Mouse (Mus musculus) limb, embryonic 12.5 days (tissue): ENCODE results near the gene Ola1. TPM values are rescaled to one million over a fixed set of nuclear protein-coding genes. Genes with fewer than 3 reads are reported as not detected.

ENCODE experiments used
- ATAC-seq: fragments of 200-750 bp; cut with Nextera tagmentation; 2 replicates; pipeline ENCODE4 v1.8.0; 2017; ENCODE audit warnings: low read depth, moderate TSS enrichment; ENCODE audit not compliant: insufficient number of reproducible peaks, insufficient read depth, low FRiP score, low TSS enrichment
- H3K27ac ChIP-seq: fragments of 300-500 bp; sonication (generic); 2 replicates; pipeline ENCODE4 v1.5.1; 2016; ENCODE audit warnings: mild to moderate bottlenecking, moderate library complexity
- H3K27me3 ChIP-seq: fragments of 300-500 bp; sonication (generic); 2 replicates; pipeline ENCODE4 v1.6.1; 2016; ENCODE audit warnings: mild to moderate bottlenecking, moderate library complexity
- H3K36me3 ChIP-seq: fragments of 300-500 bp; sonication (generic); 2 replicates; pipeline ENCODE4 v1.6.1; 2016; ENCODE audit warnings: mild to moderate bottlenecking, moderate library complexity
- H3K4me1 ChIP-seq: fragments of 300-500 bp; sonication (generic); replicated peaks from 2 replicates; pipeline ENCODE4 v1.6.1; 2016
- H3K4me2 ChIP-seq: fragments of 300-500 bp; sonication (generic); 2 replicates; pipeline ENCODE4 v1.6.1; 2016; ENCODE audit warnings: mild to moderate bottlenecking, moderate library complexity
- H3K4me3 ChIP-seq: fragments of 300-500 bp; sonication (generic); replicated peaks from 2 replicates; pipeline ENCODE4 v1.5.1; 2016; ENCODE audit warnings: mild to moderate bottlenecking
- H3K9ac ChIP-seq: fragments of 300-500 bp; sonication (generic); replicated peaks from 2 replicates; pipeline ENCODE4 v1.6.1; 2016; ENCODE audit warnings: mild to moderate bottlenecking, moderate library complexity
- H3K9me3 ChIP-seq: fragments of 300-500 bp; sonication (generic); 2 replicates; pipeline ENCODE4 v1.6.1; 2016; ENCODE audit warnings: mild to moderate bottlenecking, moderate library complexity
- WGBS: fragments of 180-500 bp; shearing (Covaris S2); methylation state at CpG from one replicate; pipeline ENCODE4 v1.1.7; 2016; 5-methylcytosine and 5-hydroxymethylcytosine counted together
- polyA plus RNA-seq: library from polyadenylated mRNA; unstranded; fragments of >200 nt; fragmentation: Nextera tagmentation; extraction: Ambion mirVana; gene quantifications from 2 replicates; pipeline ENCODE4 v1.2.1, GENCODE M21; 2016

Ola1 gene
- polyA plus RNA-seq, 1 experiment from 2014 or later: 121 TPM

DNA sequence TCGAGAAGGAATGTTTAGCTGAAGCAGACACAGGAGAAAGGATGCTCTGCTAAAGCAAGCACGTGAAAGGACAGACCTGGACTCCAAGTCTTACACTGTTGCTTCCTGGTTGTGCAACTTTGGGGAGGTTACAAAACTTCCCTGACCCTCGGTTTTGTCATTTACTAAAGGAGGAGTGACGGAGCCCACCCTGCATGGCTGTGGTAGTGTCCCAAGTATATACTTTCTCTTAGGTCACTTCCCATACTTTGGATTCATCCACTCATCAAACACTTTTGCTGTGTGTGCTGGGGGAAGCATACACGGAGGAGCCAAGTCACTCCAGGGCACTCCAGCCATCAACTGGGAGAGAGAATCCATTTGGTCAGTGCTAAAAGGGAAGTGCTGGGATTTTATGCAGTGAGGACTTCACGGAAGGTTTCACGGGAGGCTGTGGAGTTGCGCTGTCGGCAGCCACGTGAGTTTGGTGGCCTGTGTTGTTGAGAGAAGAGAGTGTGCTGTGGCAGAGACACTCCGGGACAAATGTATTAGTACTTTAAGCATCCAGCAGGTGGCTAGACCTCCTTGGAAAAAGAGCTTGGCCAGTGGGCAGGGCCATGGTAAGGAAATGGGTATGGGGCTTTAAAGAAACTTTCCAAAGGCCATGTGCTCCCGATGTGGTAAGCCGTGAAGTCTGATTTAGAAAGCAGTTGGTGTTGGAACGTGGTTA is 154.7 kb downstream of the Ola1 start:
- Histone ChIP-seq H3K9me3 (no peaks in the 10 kb centered on the region), H3K36me3 (no peaks in the 10 kb centered on the region), H3K4me3 (no peak overlapping the region), H3K4me2 (no peak overlapping the region), H3K9ac (no peak overlapping the region), H3K4me1 (peaks cover 14% of the 10 kb centered on the region; the same call in 1 of the 2 replicates), H3K27me3 (no peaks in the 10 kb centered on the region), H3K27ac (no peak overlapping the region)
- WGBS: 75% methylated on average over 14 of the region's 14 CpGs
- ATAC-seq: no peak

DNA sequence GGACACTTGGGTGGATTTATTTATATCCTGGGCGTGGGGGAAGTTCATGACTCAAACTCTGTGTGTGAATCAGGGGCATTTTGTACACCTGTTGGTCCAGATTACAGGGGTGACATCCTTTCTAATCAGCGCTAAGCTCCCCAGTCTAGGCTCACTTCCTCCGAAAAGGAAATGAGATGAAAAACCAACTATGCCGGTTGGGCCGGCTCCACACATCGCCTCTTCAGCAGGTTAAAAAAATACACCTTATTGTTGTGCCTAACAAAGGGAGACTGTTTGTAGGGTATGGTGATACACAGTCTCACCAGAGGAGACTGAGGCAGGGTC is 158.5 kb downstream of the Ola1 start:
- Histone ChIP-seq H3K9ac (no peak overlapping the region), H3K36me3 (no peaks in the 10 kb centered on the region), H3K4me3 (no peak overlapping the region), H3K27ac (no peak overlapping the region), H3K9me3 (no peaks in the 10 kb centered on the region), H3K4me1 (0 out of 2 replicates have a peak, but pooled peaks cover 4% of the 10 kb centered on the region), H3K27me3 (no peaks in the 10 kb centered on the region), H3K4me2 (no peak overlapping the region)
- WGBS: 68% methylated on average over 6 of the region's 6 CpGs
- no peak for ATAC-seq

DNA sequence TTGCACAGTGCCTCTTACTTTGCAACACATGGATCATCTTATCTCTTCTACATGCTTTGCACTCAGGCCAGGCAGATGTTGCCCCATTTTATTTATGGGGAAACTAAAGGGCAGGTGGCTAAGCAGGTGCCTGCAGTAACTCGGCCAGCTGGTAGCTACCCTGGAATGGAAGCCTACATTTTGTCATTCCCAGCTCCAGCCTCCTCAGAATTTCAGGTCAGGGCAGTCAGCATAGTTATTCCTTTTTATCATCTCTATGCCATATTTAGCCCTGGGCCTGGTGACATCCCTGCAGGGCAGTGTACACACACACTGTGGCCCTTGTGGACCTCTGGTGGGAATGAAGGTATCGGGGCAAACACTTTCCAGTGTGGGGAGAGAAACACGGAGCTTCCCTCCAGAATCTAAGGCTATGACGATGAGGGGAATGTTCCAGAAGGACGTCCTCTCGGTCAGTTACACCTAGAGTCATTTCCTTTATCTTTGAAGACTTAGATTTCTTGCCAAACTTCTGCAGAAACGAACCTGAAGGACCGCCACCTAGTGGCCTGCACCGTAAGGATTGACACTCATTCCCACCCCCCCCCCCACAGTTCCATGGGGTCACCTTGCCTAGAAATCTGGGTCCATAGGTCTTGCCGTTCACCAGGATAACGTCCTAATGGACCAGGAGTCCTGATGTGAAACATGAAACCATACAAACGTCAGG is 159.0 kb downstream of the Ola1 start:
- no peak overlapping the region for H3K4me2 ChIP-seq
- no peak overlapping the region for H3K27ac ChIP-seq
- no peak overlapping the region for H3K4me3 ChIP-seq
- H3K9ac ChIP-seq: no peak overlapping the region
- 0 out of 2 replicates have a peak, but pooled peaks cover 4% of the 10 kb centered on the region for H3K4me1 ChIP-seq
- ATAC-seq: no peak
- WGBS: 29% methylated on average over 12 of the region's 12 CpGs
- H3K36me3 ChIP-seq: no peaks in the 10 kb centered on the region
- H3K27me3 ChIP-seq: no peaks in the 10 kb centered on the region
- 0 out of 2 replicates have a peak, but pooled peaks cover 2% of the 10 kb centered on the region for H3K9me3 ChIP-seq

DNA sequence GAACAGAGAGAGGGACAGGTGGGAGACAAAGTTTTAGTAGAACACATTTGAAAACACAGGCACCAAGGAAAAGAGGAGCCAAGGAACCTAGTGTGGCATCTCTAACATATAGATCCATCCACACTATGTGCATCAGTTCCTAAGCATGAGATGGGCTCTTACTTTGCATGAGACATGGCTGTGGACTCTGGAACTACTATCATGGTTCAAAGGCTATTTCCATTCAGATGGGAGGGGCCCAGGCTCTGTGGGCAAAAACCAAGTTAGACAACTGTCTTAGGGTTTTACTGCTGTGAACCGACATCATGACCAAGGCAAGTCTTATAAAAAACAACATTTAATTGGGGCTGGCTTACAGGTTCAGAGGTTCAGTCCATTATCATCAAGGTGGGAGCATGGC is 160.4 kb downstream of the Ola1 start:
- WGBS: 70% methylated on average over 1 of the region's 1 CpGs
- no peaks in the 10 kb centered on the region for H3K27me3 ChIP-seq
- no peak overlapping the region for H3K4me2 ChIP-seq
- H3K27ac ChIP-seq: no peak overlapping the region
- no peaks in the 10 kb centered on the region for H3K36me3 ChIP-seq
- no peak overlapping the region for H3K4me3 ChIP-seq
- peaks cover 5% of the 10 kb centered on the region; the same call in 1 of the 2 replicates for H3K9me3 ChIP-seq
- H3K4me1 ChIP-seq: 0 out of 2 replicates have a peak, but pooled peaks cover 4% of the 10 kb centered on the region
- no peak for ATAC-seq
- H3K9ac ChIP-seq: no peak overlapping the region

DNA sequence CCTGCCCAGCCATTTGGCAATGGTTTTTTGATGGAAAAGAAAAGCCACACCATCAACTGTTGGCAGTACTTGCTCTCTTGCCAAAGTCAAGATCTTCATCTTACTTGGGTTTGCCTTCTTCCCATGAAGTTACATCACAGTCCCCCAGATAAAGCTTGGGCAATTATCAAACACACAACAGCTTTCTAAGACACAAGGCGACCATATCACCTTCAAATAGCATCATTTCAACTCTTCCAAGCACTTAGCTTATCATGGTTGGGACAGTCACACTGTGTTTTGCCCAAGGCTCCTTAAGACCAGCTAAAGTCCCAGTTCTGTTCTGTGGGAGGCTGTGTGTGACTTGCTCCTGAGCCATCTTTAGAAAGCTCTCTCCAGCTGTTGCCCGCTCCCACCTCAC is 161.1 kb downstream of the Ola1 start:
- no peak overlapping the region for H3K4me3 ChIP-seq
- 90% methylated on average over 2 of the region's 2 CpGs for WGBS
- no peak for ATAC-seq
- H3K27me3 ChIP-seq: no peaks in the 10 kb centered on the region
- H3K36me3 ChIP-seq: no peaks in the 10 kb centered on the region
- peaks cover 12% of the 10 kb centered on the region; the same call in 1 of the 2 replicates for H3K9me3 ChIP-seq
- H3K4me1 ChIP-seq: 0 out of 2 replicates have a peak, but pooled peaks cover 4% of the 10 kb centered on the region
- no peak overlapping the region for H3K9ac ChIP-seq
- no peak overlapping the region for H3K27ac ChIP-seq
- no peak overlapping the region for H3K4me2 ChIP-seq

DNA sequence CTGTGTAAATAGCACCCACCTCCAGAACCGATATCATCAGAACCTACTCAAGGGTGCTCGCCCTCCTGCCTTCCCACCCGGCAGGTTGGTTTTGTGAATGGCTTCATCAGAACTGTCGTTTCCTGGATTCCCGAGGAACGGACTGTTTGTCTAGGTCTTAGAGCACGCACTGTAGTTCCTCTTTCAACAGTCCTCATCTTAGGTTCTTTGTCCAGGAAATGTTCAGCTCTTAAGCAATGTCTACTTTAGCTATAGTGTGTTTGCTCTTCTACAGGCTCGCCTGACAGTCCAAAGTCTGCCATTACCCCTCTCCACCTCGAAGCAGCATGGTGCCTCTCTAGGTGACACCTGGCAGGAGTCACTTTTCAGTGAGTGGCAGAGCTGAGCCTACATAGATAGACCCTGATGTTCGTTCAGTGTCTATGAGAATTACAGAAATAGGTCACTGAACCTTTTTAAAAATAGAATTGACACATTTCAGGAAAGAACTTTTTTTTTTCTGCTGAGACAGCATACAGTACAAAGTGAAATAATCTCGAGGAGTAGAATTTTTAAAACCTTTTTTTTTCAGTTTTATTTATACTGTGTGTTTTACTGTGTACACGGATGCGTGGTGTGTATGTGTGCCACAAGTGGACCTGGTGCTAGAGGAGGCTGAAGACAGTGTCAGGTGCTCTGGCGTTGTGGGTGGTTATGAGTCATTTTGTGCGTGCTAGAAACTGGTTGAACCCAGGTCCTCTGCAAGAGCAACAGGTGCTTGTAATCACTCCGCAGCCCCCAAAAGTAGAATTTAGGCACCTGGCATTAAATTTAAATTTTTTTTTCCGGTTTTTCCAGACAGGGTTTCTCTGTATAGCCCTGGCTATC is 162.4 kb downstream of the Ola1 start:
- no peaks in the 10 kb centered on the region for H3K27me3 ChIP-seq
- WGBS: 85% methylated on average over 17 of the region's 17 CpGs
- no peaks in the 10 kb centered on the region for H3K36me3 ChIP-seq
- ATAC-seq: no peak
- peaks cover 13% of the 10 kb centered on the region; the same call in 1 of the 2 replicates for H3K9me3 ChIP-seq
- no peak overlapping the region for H3K4me3 ChIP-seq
- no peak overlapping the region for H3K27ac ChIP-seq
- no peak overlapping the region for H3K4me2 ChIP-seq
- H3K9ac ChIP-seq: no peak overlapping the region
- H3K4me1 ChIP-seq: 0 out of 2 replicates have a peak, but pooled peaks cover 4% of the 10 kb centered on the region

DNA sequence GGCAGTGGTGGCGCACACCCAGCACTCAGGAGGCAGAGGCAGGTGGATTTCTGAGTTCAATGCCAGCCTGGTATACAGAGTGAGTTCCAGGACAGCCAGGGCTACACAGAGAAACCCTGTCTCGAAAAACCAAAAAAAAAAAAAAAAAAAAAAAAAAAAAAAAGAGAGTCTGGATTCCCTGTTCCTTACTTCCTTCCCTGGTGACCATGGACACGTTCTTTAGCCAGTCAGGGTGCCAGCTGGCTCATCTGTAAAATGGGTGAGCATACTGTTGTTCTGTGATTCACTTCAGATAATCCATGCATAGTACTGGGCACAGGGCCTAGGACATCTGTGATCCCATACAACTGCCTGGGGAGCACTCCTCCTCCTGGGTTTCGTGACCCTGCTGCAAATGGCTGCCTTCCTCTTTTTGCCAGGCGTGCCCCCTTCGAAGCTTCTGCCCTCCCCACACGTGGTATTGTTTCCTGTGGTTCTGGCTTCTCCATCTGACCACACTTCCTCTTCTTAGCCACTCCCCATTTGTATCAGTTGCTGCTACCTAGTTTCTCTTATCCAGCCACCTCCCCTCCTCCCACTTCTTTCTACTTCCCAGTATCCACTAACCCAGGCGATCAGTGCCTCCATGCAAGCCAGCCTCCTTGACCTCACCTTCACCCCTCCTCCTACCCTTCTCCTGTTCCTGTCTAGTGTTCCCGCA is 164.8 kb downstream of the Ola1 start:
- no peaks in the 10 kb centered on the region for H3K36me3 ChIP-seq
- peaks cover 5% of the 10 kb centered on the region; the same call in 1 of the 2 replicates for H3K4me1 ChIP-seq
- no peak overlapping the region for H3K27ac ChIP-seq
- no peak overlapping the region for H3K4me2 ChIP-seq
- 86% methylated on average over 9 of the region's 9 CpGs for WGBS
- H3K4me3 ChIP-seq: no peak overlapping the region
- H3K9me3 ChIP-seq: peaks cover 13% of the 10 kb centered on the region; the same call in 1 of the 2 replicates
- H3K9ac ChIP-seq: no peak overlapping the region
- no peaks in the 10 kb centered on the region for H3K27me3 ChIP-seq
- no peak for ATAC-seq

DNA sequence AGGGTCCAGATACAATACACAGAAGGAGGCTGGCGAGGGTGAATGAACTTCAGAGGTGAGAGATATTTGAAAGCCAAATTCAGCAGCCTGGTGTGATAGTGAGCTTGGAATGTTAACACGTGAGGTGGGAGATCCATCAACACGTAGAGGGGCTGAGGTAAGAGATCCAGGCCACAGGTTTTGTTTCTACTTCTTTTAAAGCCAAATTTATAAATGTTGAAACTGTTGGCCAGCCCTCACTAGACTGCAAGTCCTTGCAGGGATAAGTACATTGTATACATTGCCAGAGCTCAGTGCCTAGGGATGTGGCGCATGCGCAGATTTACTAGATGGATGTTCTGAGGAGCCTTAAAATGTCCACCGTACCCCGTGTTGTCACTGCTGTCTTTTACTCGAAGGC is 168.3 kb downstream of the Ola1 start:
- H3K9ac ChIP-seq: no peak overlapping the region
- H3K36me3 ChIP-seq: no peaks in the 10 kb centered on the region
- H3K27me3 ChIP-seq: no peaks in the 10 kb centered on the region
- 85% methylated on average over 8 of the region's 8 CpGs for WGBS
- H3K4me2 ChIP-seq: no peak overlapping the region
- peaks cover 27% of the 10 kb centered on the region for H3K4me1 ChIP-seq
- no peak for ATAC-seq
- H3K27ac ChIP-seq: no peak overlapping the region
- H3K9me3 ChIP-seq: peaks cover 13% of the 10 kb centered on the region; the same call in 1 of the 2 replicates
- no peak overlapping the region for H3K4me3 ChIP-seq

DNA sequence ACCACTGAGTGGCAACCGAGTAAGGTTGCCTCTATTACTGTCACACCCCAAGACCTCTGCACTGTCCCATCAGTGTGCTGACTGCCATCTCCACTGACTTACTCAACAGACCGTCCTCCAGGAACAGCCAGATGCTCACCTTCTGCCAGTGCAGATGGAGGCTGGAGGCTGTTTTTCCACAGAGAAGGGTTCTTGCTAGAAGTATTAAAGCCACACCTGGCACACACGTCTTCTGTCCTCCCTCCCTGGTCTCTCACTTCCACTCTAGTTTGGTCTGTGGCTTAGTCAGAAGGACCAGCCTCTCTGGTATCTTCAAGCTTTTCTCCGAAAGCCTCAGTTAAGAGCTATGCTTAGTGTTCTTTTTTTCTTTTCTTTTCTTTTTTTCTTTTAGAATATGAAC is 168.7 kb downstream of the Ola1 start:
- no peak overlapping the region for H3K27ac ChIP-seq
- H3K9me3 ChIP-seq: peaks cover 13% of the 10 kb centered on the region; the same call in 1 of the 2 replicates
- peaks cover 27% of the 10 kb centered on the region for H3K4me1 ChIP-seq
- no peaks in the 10 kb centered on the region for H3K36me3 ChIP-seq
- H3K9ac ChIP-seq: no peak overlapping the region
- H3K4me2 ChIP-seq: no peak overlapping the region
- ATAC-seq: no peak
- H3K4me3 ChIP-seq: no peak overlapping the region
- H3K27me3 ChIP-seq: no peaks in the 10 kb centered on the region
- 68% methylated on average over 4 of the region's 4 CpGs for WGBS

DNA sequence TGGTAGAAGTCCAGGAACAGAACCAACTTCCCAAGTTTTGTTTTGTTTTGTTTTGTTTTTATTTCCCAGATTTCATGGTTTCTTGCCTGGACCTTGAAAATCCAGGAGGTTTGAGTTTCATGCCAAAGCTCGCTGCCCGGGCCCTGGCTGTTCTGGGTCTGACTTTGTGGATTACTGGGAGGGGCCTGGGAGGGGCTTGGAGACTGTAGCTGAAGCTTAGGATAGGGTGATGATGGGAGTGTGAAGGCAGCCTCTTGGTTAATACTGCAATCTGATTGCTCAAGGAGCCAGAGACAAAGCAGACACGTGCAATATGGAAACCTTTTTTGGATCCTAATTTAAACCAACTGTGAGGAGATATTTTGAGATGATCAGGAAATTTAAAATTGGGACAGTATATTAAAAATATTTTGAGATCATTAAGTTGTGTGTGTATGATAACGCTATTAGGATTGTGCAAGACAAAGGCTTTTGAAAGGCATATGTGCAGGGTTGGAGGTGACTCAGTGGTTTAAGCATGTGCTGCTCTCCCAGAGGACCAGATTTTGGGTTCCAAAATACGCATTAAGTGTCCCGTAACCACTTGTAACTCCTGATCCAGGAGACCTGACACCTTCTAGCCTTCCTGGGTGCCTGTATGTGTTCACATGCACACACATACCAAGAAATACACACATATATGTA is 169.6 kb downstream of the Ola1 start:
- Histone ChIP-seq H3K27me3 (no peaks in the 10 kb centered on the region), H3K4me1 (peaks cover 27% of the 10 kb centered on the region), H3K27ac (no peak overlapping the region; the same call in 1 of the 2 replicates), H3K4me3 (no peak overlapping the region), H3K9ac (no peak overlapping the region), H3K4me2 (no peak overlapping the region), H3K36me3 (no peaks in the 10 kb centered on the region), H3K9me3 (peaks cover 7% of the 10 kb centered on the region; the same call in 1 of the 2 replicates)
- 57% methylated on average over 6 of the region's 6 CpGs for WGBS
- ATAC-seq: no peak
